Mouse (Mus musculus) cerebellum, adult 2 months (tissue): ENCODE data around the gene Dnal4.

Experiments used
- CTCF ChIP-seq: fragments of 200-500 bp; IDR thresholded peaks from 2 replicates; pipeline ENCODE4 v1.5.1; 2011; ENCODE audit warnings: low read depth, mild to moderate bottlenecking, control low read depth, low read length, moderate library complexity, borderline replicate concordance; ENCODE audit not compliant: insufficient read depth
- POLR2A ChIP-seq: fragments of 200-500 bp; IDR thresholded peaks from 2 replicates; pipeline ENCODE4 v1.6.1; 2011; ENCODE audit warnings: low read length, control low read depth, borderline replicate concordance; ENCODE audit not compliant: insufficient read depth

- TF ChIP-seq POLR2A (no peak), CTCF (no peak)
Measured at GRCm38 (mm10) chr15:79728731-79729388, 48.8 kb downstream of the Dnal4 start.
